Mouse (Mus musculus): Measurements from ENCODE around the gene Nme8. TPM values are rescaled to one million over a fixed set of nuclear protein-coding genes. Genes with fewer than 3 reads are reported as not detected.

Gene Nme8
- polyA plus RNA-seq, 1 experiment from 2014 or later: not detected

DNA sequence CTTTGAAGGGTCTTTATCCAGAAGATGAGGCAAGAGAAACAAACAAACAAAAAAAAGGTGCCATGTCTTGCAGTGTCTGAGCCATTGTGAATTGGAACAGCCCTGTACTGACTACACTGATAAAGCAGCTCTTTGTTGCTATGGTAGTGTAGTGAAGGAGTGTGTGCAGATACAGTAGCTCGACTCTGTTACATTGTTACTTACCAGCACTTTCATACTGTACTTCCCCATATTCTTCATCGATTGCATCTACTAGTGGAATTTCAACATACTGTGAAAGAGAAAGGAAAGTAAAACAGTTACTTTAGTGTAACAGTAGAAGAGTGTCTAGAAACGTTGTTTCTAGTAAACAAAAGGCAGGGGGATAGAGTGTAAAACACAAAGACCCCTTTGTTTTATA lies 7.6 kb downstream of the Nme8 start:
- H3K36me3 ChIP-seq: no peaks in the 10 kb centered on the region
- no peak overlapping the region for H3K27ac ChIP-seq
- H3K9me3 ChIP-seq: no peaks in the 10 kb centered on the region
- no peak overlapping the region for H3K9ac ChIP-seq
- WGBS: 49% methylated on average over 3 of the region's 3 CpGs
- H3K4me2 ChIP-seq (replicated peaks): no peak overlapping the region
- H3K4me1 ChIP-seq: no peaks in the 10 kb centered on the region
- no peak for ATAC-seq (ENCODE audit: insufficient number of reproducible peaks, insufficient read depth, low FRiP score, low TSS enrichment)
- no peak overlapping the region for H3K4me3 ChIP-seq
- no peaks in the 10 kb centered on the region for H3K27me3 ChIP-seq

DNA sequence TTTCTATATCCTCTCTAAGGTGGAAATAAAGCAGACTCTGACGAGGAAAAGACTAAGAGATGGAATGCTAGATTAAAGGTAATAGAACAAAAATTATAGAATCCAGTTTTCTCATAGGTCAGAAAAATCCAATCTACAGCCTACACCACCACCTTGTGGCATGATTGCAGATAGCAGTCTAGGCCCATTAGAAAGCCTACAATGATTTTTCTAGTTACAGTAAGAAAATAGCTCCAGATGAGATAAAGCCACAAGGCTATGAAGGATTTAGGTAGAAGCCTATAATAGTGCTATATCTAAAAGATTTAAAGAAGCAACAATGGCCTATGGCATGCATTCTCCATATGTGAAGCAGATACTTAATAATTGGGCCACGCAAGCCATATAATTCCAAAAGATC lies 13.6 kb downstream of the Nme8 start:
- Histone ChIP-seq H3K4me1 (no peaks in the 10 kb centered on the region), H3K27me3 (no peaks in the 10 kb centered on the region), H3K4me3 (no peak overlapping the region), H3K36me3 (no peaks in the 10 kb centered on the region), H3K9ac (no peak overlapping the region), H3K27ac (no peak overlapping the region), H3K4me2 (replicated peaks) (no peak overlapping the region), H3K9me3 (no peaks in the 10 kb centered on the region)
- ATAC-seq (ENCODE audit: insufficient number of reproducible peaks, insufficient read depth, low FRiP score, low TSS enrichment): no peak
- 65% methylated on average over 2 of the region's 2 CpGs for WGBS

DNA sequence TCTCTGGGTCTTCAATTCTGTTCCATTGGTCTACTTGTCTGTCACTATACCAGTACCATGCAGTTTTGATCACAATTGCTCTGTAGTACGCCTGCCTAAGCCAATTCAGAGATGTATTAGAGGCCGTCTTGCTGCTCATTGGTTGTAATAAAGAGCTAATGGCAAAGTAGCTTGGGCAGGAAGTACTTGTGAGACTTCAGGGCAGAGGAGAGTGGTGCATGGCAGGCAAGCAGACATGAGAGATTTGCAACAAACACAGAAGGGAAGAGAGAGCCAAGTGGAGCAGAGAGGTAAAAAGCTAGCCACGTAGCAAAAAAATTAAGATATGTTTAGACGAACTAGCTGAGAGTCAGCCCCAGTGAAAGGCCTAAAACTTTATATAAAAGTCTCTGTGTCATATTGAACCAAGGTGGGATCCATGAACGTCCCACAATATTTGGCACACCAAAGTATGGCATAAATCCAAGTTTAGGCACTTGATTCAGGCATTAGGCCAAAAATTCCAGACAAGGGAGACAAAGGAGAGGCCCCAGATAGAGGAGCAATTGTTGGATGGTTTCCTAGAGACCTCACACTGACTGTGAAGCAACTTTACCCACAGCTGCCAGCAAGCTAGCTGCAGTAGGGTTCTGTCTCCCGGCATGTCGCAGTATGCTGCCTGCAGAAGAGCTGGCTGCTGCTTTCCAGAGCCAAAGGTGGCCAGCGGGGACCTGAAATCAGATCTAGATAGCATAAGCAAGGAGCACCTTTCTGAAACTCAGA lies 14.5 kb downstream of the Nme8 start:
- H3K27me3 ChIP-seq: no peaks in the 10 kb centered on the region
- no peak overlapping the region for H3K4me2 ChIP-seq (replicated peaks)
- no peaks in the 10 kb centered on the region for H3K36me3 ChIP-seq
- no peak overlapping the region for H3K9ac ChIP-seq
- H3K9me3 ChIP-seq: no peaks in the 10 kb centered on the region
- no peak overlapping the region for H3K27ac ChIP-seq
- no peak overlapping the region for H3K4me3 ChIP-seq
- H3K4me1 ChIP-seq: no peaks in the 10 kb centered on the region
- WGBS: 69% methylated on average over 8 of the region's 8 CpGs
- no peak for ATAC-seq (ENCODE audit: insufficient number of reproducible peaks, insufficient read depth, low FRiP score, low TSS enrichment)

- no peak overlapping the region for H3K9ac ChIP-seq
- no peak for ATAC-seq (ENCODE audit: insufficient number of reproducible peaks, insufficient read depth, low FRiP score, low TSS enrichment)
- H3K36me3 ChIP-seq: no peaks in the 10 kb centered on the region
- H3K4me1 ChIP-seq: no peaks in the 10 kb centered on the region
- no peaks in the 10 kb centered on the region for H3K9me3 ChIP-seq
- H3K27ac ChIP-seq: no peak overlapping the region
- no peak overlapping the region for H3K4me3 ChIP-seq
- H3K4me2 ChIP-seq (replicated peaks): no peak overlapping the region
- no peaks in the 10 kb centered on the region for H3K27me3 ChIP-seq
Measured at GRCm38 (mm10) chr13:19674601-19675000, 23.0 kb downstream of the Nme8 start.

DNA sequence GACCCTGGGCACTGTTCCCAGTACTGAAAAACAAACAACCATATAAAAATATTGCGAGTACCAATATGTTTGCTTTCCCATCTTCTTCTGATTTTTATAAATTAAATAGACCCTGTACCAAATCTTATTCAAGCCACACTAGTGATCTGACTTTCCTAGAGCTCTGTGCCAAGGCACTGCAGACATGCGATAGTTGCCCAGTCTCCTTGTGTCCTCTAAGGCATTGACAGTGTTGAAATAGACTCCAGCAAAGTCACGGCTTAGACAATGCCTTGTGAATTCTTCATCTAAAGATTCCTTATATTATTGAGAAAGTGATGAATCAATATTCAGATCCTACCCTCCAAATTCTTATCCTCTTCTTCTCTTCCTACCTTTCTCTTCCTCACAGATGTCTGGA lies 23.6 kb downstream of the Nme8 start:
- no peaks in the 10 kb centered on the region for H3K9me3 ChIP-seq
- no peaks in the 10 kb centered on the region for H3K27me3 ChIP-seq
- ATAC-seq (ENCODE audit: insufficient number of reproducible peaks, insufficient read depth, low FRiP score, low TSS enrichment): no peak
- WGBS: 83% methylated on average over 3 of the region's 3 CpGs
- H3K4me3 ChIP-seq: no peak overlapping the region
- H3K4me2 ChIP-seq (replicated peaks): no peak overlapping the region
- no peaks in the 10 kb centered on the region for H3K4me1 ChIP-seq
- H3K9ac ChIP-seq: no peak overlapping the region
- no peaks in the 10 kb centered on the region for H3K36me3 ChIP-seq
- no peak overlapping the region for H3K27ac ChIP-seq

- 62% methylated on average over 4 of the region's 4 CpGs for WGBS
- H3K4me3 ChIP-seq: no peak overlapping the region
- H3K9ac ChIP-seq: no peak overlapping the region
- no peaks in the 10 kb centered on the region for H3K4me1 ChIP-seq
- H3K9me3 ChIP-seq: no peaks in the 10 kb centered on the region
- no peak overlapping the region for H3K4me2 ChIP-seq (replicated peaks)
- no peak for ATAC-seq (ENCODE audit: insufficient number of reproducible peaks, insufficient read depth, low FRiP score, low TSS enrichment)
- H3K27ac ChIP-seq: no peak overlapping the region
- no peaks in the 10 kb centered on the region for H3K27me3 ChIP-seq
- H3K36me3 ChIP-seq: no peaks in the 10 kb centered on the region
Measured at GRCm38 (mm10) chr13:19668355-19669140, 29.0 kb downstream of the Nme8 start.

- no peaks in the 10 kb centered on the region for H3K4me1 ChIP-seq
- no peak for ATAC-seq (ENCODE audit: insufficient number of reproducible peaks, insufficient read depth, low FRiP score, low TSS enrichment)
- H3K4me3 ChIP-seq: no peak overlapping the region
- no peaks in the 10 kb centered on the region for H3K9me3 ChIP-seq
- no peak overlapping the region for H3K27ac ChIP-seq
- H3K36me3 ChIP-seq: no peaks in the 10 kb centered on the region
- no peak overlapping the region for H3K4me2 ChIP-seq (replicated peaks)
- no peaks in the 10 kb centered on the region for H3K27me3 ChIP-seq
- no peak overlapping the region for H3K9ac ChIP-seq
- WGBS: 88% methylated on average over 2 of the region's 2 CpGs
Measured at GRCm38 (mm10) chr13:19652405-19652804, 45.2 kb downstream of the Nme8 start.

DNA sequence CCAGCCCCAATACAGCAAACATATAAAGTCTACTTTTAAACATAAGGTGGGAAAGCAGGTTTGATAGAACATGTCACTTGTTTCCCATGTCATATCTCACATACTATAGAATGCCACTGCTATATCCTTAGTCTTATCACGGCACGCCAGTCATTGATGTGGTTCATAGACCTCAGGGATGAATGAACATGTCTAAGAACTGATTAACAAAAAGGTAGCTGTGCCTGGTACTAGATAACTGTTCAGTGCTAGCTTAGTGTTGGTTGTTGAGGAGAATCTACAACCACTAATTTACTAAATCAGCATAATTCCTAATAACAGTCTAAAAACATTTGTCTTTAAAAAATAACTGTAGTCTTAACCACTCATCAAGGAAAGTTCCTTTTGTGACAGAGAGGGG lies 47.8 kb downstream of the Nme8 start:
- 98% methylated on average over 2 of the region's 2 CpGs for WGBS
- H3K27me3 ChIP-seq: no peaks in the 10 kb centered on the region

DNA sequence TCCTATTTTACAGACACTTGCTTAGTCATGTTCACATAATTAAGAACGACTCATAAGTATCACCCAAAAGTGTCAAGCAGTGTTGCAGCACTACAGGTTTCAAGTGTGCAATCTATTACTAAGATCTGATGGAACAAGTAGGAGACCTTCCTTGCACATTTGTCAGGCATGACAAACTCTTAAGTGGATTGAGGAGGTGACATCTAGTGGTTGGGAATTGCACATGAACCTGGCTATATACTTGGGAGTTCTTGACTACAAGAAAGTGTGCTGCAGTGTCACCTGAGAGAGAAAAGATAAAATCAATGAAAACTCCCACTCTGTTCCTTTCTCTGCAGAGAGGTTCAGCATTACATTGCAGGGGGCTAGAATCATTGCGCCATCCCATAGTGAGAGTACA lies 53.4 kb downstream of the Nme8 start:
- no peak for ATAC-seq (ENCODE audit: insufficient number of reproducible peaks, insufficient read depth, low FRiP score, low TSS enrichment)
- no peaks in the 10 kb centered on the region for H3K36me3 ChIP-seq
- H3K4me3 ChIP-seq: no peak overlapping the region
- H3K27me3 ChIP-seq: no peaks in the 10 kb centered on the region
- H3K4me2 ChIP-seq (replicated peaks): no peak overlapping the region
- H3K4me1 ChIP-seq: no peaks in the 10 kb centered on the region
- no peak overlapping the region for H3K27ac ChIP-seq
- H3K9me3 ChIP-seq: no peaks in the 10 kb centered on the region
- no peak overlapping the region for H3K9ac ChIP-seq
- 67% methylated on average over 2 of the region's 2 CpGs for WGBS

More for the DNA sequence above, 47.8 kb downstream of the Nme8 start:
- no peaks in the 10 kb centered on the region for H3K4me1 ChIP-seq
- no peak overlapping the region for H3K9ac ChIP-seq
- no peaks in the 10 kb centered on the region for H3K9me3 ChIP-seq
- H3K4me3 ChIP-seq: no peak overlapping the region
- no peaks in the 10 kb centered on the region for H3K36me3 ChIP-seq
- H3K4me2 ChIP-seq (replicated peaks): no peak overlapping the region
- ATAC-seq (ENCODE audit: insufficient number of reproducible peaks, insufficient read depth, low FRiP score, low TSS enrichment): no peak
- H3K27ac ChIP-seq: no peak overlapping the region

DNA sequence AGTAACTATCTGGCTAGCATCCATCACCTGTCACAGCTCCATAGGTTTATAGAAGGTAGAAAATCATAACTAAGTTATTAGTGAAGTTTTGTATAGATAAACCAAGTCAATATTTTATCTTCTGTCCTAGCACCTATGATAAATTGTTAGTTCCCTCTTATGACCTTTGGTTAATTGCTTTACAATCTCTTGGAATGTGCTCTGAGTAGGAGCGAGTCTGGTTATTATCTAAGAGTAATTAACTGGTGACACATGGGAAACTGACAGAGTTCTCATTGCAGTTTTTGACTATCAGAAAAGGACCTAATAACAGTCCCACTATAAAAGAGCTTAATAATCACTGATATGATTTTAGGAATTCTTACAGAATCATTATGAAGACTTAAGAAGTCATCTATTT lies 54.1 kb downstream of the Nme8 start:
- H3K27ac ChIP-seq: no peak overlapping the region
- no peaks in the 10 kb centered on the region for H3K27me3 ChIP-seq
- no peak overlapping the region for H3K4me3 ChIP-seq
- H3K9ac ChIP-seq: no peak overlapping the region
- ATAC-seq (ENCODE audit: insufficient number of reproducible peaks, insufficient read depth, low FRiP score, low TSS enrichment): no peak
- no peak overlapping the region for H3K4me2 ChIP-seq (replicated peaks)
- no peaks in the 10 kb centered on the region for H3K9me3 ChIP-seq
- WGBS: 82% methylated on average over 1 of the region's 1 CpGs
- H3K36me3 ChIP-seq: no peaks in the 10 kb centered on the region
- H3K4me1 ChIP-seq: no peaks in the 10 kb centered on the region

- Histone ChIP-seq H3K4me2 (replicated peaks) (no peak overlapping the region), H3K27ac (no peak overlapping the region), H3K9me3 (no peaks in the 10 kb centered on the region), H3K36me3 (no peaks in the 10 kb centered on the region), H3K9ac (no peak overlapping the region), H3K4me1 (no peaks in the 10 kb centered on the region), H3K27me3 (no peaks in the 10 kb centered on the region), H3K4me3 (no peak overlapping the region)
- ATAC-seq (ENCODE audit: insufficient number of reproducible peaks, insufficient read depth, low FRiP score, low TSS enrichment): no peak
- WGBS: 79% methylated on average over 2 of the region's 2 CpGs
Measured at GRCm38 (mm10) chr13:19640203-19640851, 57.3 kb downstream of the Nme8 start.

GRCm38 (mm10) chr13:19636131-19636530 lies 61.5 kb downstream of the Nme8 start:
- no peaks in the 10 kb centered on the region for H3K27me3 ChIP-seq
- no peaks in the 10 kb centered on the region for H3K4me1 ChIP-seq
- H3K4me3 ChIP-seq: no peak overlapping the region
- no peaks in the 10 kb centered on the region for H3K36me3 ChIP-seq
- no peak overlapping the region for H3K9ac ChIP-seq
- WGBS: 76% methylated on average over 4 of the region's 4 CpGs
- H3K4me2 ChIP-seq (replicated peaks): no peak overlapping the region
- no peaks in the 10 kb centered on the region for H3K9me3 ChIP-seq
- ATAC-seq (ENCODE audit: insufficient number of reproducible peaks, insufficient read depth, low FRiP score, low TSS enrichment): no peak
- no peak overlapping the region for H3K27ac ChIP-seq

Data from embryonic facial prominence, embryonic 12.5 days (tissue).